Mouse (Mus musculus) neural tube, embryonic 14.5 days (tissue): ENCODE measurements around the gene 1700067K01Rik. TPM values are rescaled to one million over a fixed set of nuclear protein-coding genes. Genes with fewer than 3 reads are reported as not detected.

ENCODE experiments used
- ATAC-seq: fragments of 200-750 bp; cut with Nextera tagmentation; 2 replicates; pipeline ENCODE4 v1.8.0; 2017; ENCODE audit warnings: low read depth, mild to moderate bottlenecking, moderate TSS enrichment, moderate library complexity
- H3K27ac ChIP-seq: fragments of 300-500 bp; sonication (generic); 2 replicates; pipeline ENCODE4 v1.5.1; 2014; ENCODE audit warnings: low read depth, mild to moderate bottlenecking, control low read depth, low read length, moderate library complexity, mixed read lengths
- H3K27me3 ChIP-seq: fragments of 300-500 bp; sonication (generic); 2 replicates; pipeline ENCODE4 v1.6.1; 2014; ENCODE audit warnings: low read length; ENCODE audit not compliant: control insufficient read depth, insufficient read depth
- H3K36me3 ChIP-seq: fragments of 300-500 bp; sonication (generic); 2 replicates; pipeline ENCODE4 v1.6.1; 2014; ENCODE audit warnings: low read length, mixed read lengths; ENCODE audit not compliant: control insufficient read depth, insufficient read depth
- H3K4me1 ChIP-seq: fragments of 300-500 bp; sonication (generic); 2 replicates; pipeline ENCODE4 v1.6.1; 2014; ENCODE audit warnings: low read length; ENCODE audit not compliant: control insufficient read depth, insufficient read depth
- H3K4me2 ChIP-seq: fragments of 300-500 bp; sonication (generic); 2 replicates; pipeline ENCODE4 v1.6.1; 2014; ENCODE audit warnings: mild to moderate bottlenecking, low read depth, low read length, control low read depth
- H3K4me3 ChIP-seq: fragments of 300-500 bp; sonication (generic); 2 replicates; pipeline ENCODE4 v1.5.1; 2014; ENCODE audit warnings: low read depth, low read length, control low read depth, mixed read lengths
- H3K9ac ChIP-seq: fragments of 300-500 bp; sonication (generic); replicated peaks from 2 replicates; pipeline ENCODE4 v1.6.1; 2014; ENCODE audit warnings: low read depth, mild to moderate bottlenecking, control low read depth, low read length, mixed read lengths
- H3K9me3 ChIP-seq: fragments of 300-500 bp; sonication (generic); 2 replicates; pipeline ENCODE4 v1.6.1; 2016; ENCODE audit warnings: low read length; ENCODE audit not compliant: control insufficient read depth
- WGBS: fragments of 180-500 bp; shearing (Covaris S2); extraction: QIAGEN DNeasy Blood & Tissue Kit; methylation state at CpG from one replicate; pipeline ENCODE4 v1.1.7; 2014; 5-methylcytosine and 5-hydroxymethylcytosine counted together
- polyA plus RNA-seq: library from polyadenylated mRNA; unstranded; fragments of >200 nt; fragmentation: Nextera tagmentation; extraction: Ambion mirVana; gene quantifications from 2 replicates; pipeline ENCODE4 v1.2.1, GENCODE M21; 2014

The 1700067K01Rik gene
- polyA plus RNA-seq, 1 experiment from 2014 or later, result 0.86 TPM

- H3K4me3 ChIP-seq, result no peak overlapping the region
- H3K27ac ChIP-seq, result no peak overlapping the region
- H3K9ac ChIP-seq, result no peak overlapping the region
- no peaks in the 10 kb centered on the region for H3K4me1 ChIP-seq
- no peak overlapping the region for H3K4me2 ChIP-seq
- no peaks in the 10 kb centered on the region for H3K27me3 ChIP-seq
- H3K36me3 ChIP-seq, result no peaks in the 10 kb centered on the region
- no peaks in the 10 kb centered on the region for H3K9me3 ChIP-seq
- 88% methylated on average over 9 of the region's 9 CpGs for WGBS
- no peak for ATAC-seq
Measured at GRCm38 (mm10) chr8:84019738-84020137, 18.4 kb downstream of the 1700067K01Rik start.

GRCm38 (mm10) chr8:84021096-84021495 lies 19.8 kb downstream of the 1700067K01Rik start, which contains the start of gene Palm3:
Gene Palm3, plus strand, starts transcription at chr8:84021471.
- no peak within 1 kb of the TSS for H3K9ac ChIP-seq
- peaks cover 6% of the 10 kb centered on the region; the same call in 1 of the 2 replicates for H3K4me1 ChIP-seq
- no peak within 1 kb of the TSS for H3K4me3 ChIP-seq
- no peak within 1 kb of the TSS for H3K4me2 ChIP-seq
- WGBS, result 6% methylated on average over 18 of the region's 18 CpGs
- no peaks in the 10 kb centered on the region for H3K9me3 ChIP-seq
- H3K27ac ChIP-seq, result no peak within 1 kb of the TSS
- no peaks in the 10 kb centered on the region for H3K36me3 ChIP-seq
- H3K27me3 ChIP-seq, result peaks cover 3% of the 10 kb centered on the region; the same call in 1 of the 2 replicates
- ATAC-seq, result no peak

GRCm38 (mm10) chr8:84021569-84021968 lies 20.3 kb downstream of the 1700067K01Rik start:
- H3K4me1 ChIP-seq, result peaks cover 7% of the 10 kb centered on the region; the same call in 1 of the 2 replicates
- H3K36me3 ChIP-seq, result no peaks in the 10 kb centered on the region
- H3K4me3 ChIP-seq, result no peak overlapping the region
- WGBS, result 55% methylated on average over 12 of the region's 12 CpGs
- no peak overlapping the region for H3K9ac ChIP-seq
- no peak overlapping the region for H3K27ac ChIP-seq
- no peaks in the 10 kb centered on the region for H3K9me3 ChIP-seq
- ATAC-seq, result no peak
- H3K4me2 ChIP-seq, result no peak overlapping the region
- peaks cover 3% of the 10 kb centered on the region; the same call in 1 of the 2 replicates for H3K27me3 ChIP-seq

- H3K27me3 ChIP-seq, result peaks cover 3% of the 10 kb centered on the region; the same call in 1 of the 2 replicates
- H3K4me2 ChIP-seq, result no peak overlapping the region
- ATAC-seq, result no peak
- WGBS, result 37% methylated on average over 5 of the region's 5 CpGs
- no peak overlapping the region for H3K27ac ChIP-seq
- no peak overlapping the region for H3K9ac ChIP-seq
- no peak overlapping the region for H3K4me3 ChIP-seq
- H3K36me3 ChIP-seq, result no peaks in the 10 kb centered on the region
- peaks cover 7% of the 10 kb centered on the region; the same call in 1 of the 2 replicates for H3K4me1 ChIP-seq
- H3K9me3 ChIP-seq, result no peaks in the 10 kb centered on the region
Measured at GRCm38 (mm10) chr8:84023085-84023484, 21.8 kb downstream of the 1700067K01Rik start.

- no peak for ATAC-seq
- Histone ChIP-seq H3K4me2 (no peak overlapping the region), H3K9me3 (no peaks in the 10 kb centered on the region), H3K4me3 (no peak overlapping the region), H3K36me3 (no peaks in the 10 kb centered on the region), H3K4me1 (peaks cover 7% of the 10 kb centered on the region; the same call in 1 of the 2 replicates), H3K9ac (no peak overlapping the region), H3K27me3 (peaks cover 3% of the 10 kb centered on the region; the same call in 1 of the 2 replicates), H3K27ac (no peak overlapping the region)
- WGBS, result 73% methylated on average over 1 of the region's 1 CpGs
Measured at GRCm38 (mm10) chr8:84023631-84024030, 22.3 kb downstream of the 1700067K01Rik start.

- no peaks in the 10 kb centered on the region for H3K36me3 ChIP-seq
- WGBS, result 12% methylated on average over 10 of the region's 10 CpGs
- H3K9me3 ChIP-seq, result no peaks in the 10 kb centered on the region
- ATAC-seq, result no peak
- no peak overlapping the region for H3K9ac ChIP-seq
- no peak overlapping the region for H3K27ac ChIP-seq
- peaks cover 3% of the 10 kb centered on the region; the same call in 1 of the 2 replicates for H3K27me3 ChIP-seq
- no peak overlapping the region for H3K4me3 ChIP-seq
- peaks cover 7% of the 10 kb centered on the region; the same call in 1 of the 2 replicates for H3K4me1 ChIP-seq
- H3K4me2 ChIP-seq, result no peak overlapping the region
Measured at GRCm38 (mm10) chr8:84024171-84024570, 22.9 kb downstream of the 1700067K01Rik start.

- Histone ChIP-seq H3K27me3 (peaks cover 3% of the 10 kb centered on the region; the same call in 1 of the 2 replicates), H3K4me2 (peak overlapping the region; percentile 86), H3K9me3 (no peaks in the 10 kb centered on the region), H3K4me3 (peak overlapping the region; percentile 41), H3K4me1 (peaks cover 7% of the 10 kb centered on the region; the same call in 1 of the 2 replicates), H3K27ac (no peak overlapping the region), H3K9ac (peak overlapping the region; percentile 53), H3K36me3 (no peaks in the 10 kb centered on the region)
- WGBS, result under 1% methylated on average over 40 of the region's 41 CpGs
- peak; percentile 78 for ATAC-seq
Measured at GRCm38 (mm10) chr8:84025863-84026262, 24.6 kb downstream of the 1700067K01Rik start.

- no peak overlapping the region for H3K9ac ChIP-seq
- WGBS, result 14% methylated on average over 10 of the region's 10 CpGs
- H3K9me3 ChIP-seq, result no peaks in the 10 kb centered on the region
- ATAC-seq, result no peak
- H3K27ac ChIP-seq, result no peak overlapping the region
- H3K4me3 ChIP-seq, result no peak overlapping the region
- no peaks in the 10 kb centered on the region for H3K36me3 ChIP-seq
- peaks cover 3% of the 10 kb centered on the region; the same call in 1 of the 2 replicates for H3K27me3 ChIP-seq
- peaks cover 7% of the 10 kb centered on the region; the same call in 1 of the 2 replicates for H3K4me1 ChIP-seq
- no peak overlapping the region for H3K4me2 ChIP-seq
Measured at GRCm38 (mm10) chr8:84027449-84027848, 26.1 kb downstream of the 1700067K01Rik start.

- Histone ChIP-seq H3K4me3 (no peak overlapping the region), H3K4me2 (no peak overlapping the region), H3K9ac (no peak overlapping the region), H3K4me1 (peaks cover 7% of the 10 kb centered on the region; the same call in 1 of the 2 replicates), H3K27ac (no peak overlapping the region), H3K9me3 (no peaks in the 10 kb centered on the region), H3K27me3 (peaks cover 3% of the 10 kb centered on the region; the same call in 1 of the 2 replicates), H3K36me3 (no peaks in the 10 kb centered on the region)
- ATAC-seq, result no peak
- 95% methylated on average over 5 of the region's 5 CpGs for WGBS
Measured at GRCm38 (mm10) chr8:84029272-84029671, 28.0 kb downstream of the 1700067K01Rik start.
